Mouse (Mus musculus): Measurements from ENCODE around the gene Ednra. TPM values are rescaled to one million over a fixed set of nuclear protein-coding genes. Genes with fewer than 3 reads are reported as not detected.
"Not testable (repeated sequence)": the region's sequence is repeated elsewhere in the genome, so short reads cannot be mapped to it uniquely, and the experiment has no call there.

Gene Ednra
- polyA plus RNA-seq, 1 experiment from 2014 or later: 2.5 TPM

GRCm38 (mm10) chr8:77718933-77719332 lies 5.3 kb downstream of the Ednra start:
- no peak for DNase-seq (ENCODE audit: low spot score)

- DNase-seq (ENCODE audit: low spot score): no peak
Measured at GRCm38 (mm10) chr8:77717036-77717435, 7.2 kb downstream of the Ednra start.

- DNase-seq (ENCODE audit: low spot score): no peak
Measured at GRCm38 (mm10) chr8:77714455-77714854, 9.8 kb downstream of the Ednra start.

GRCm38 (mm10) chr8:77713688-77714087 lies 10.6 kb downstream of the Ednra start:
- DNase-seq (ENCODE audit: low spot score): peak; percentile 26

- DNase-seq (ENCODE audit: low spot score): no peak
Measured at GRCm38 (mm10) chr8:77704768-77705167, 19.5 kb downstream of the Ednra start.

- no peak for DNase-seq (ENCODE audit: low spot score)
Measured at GRCm38 (mm10) chr8:77698028-77698427, 26.2 kb downstream of the Ednra start.

- DNase-seq (ENCODE audit: low spot score): no peak
Measured at GRCm38 (mm10) chr8:77696182-77696581, 28.1 kb downstream of the Ednra start.

- no peak for DNase-seq (ENCODE audit: low spot score)
Measured at GRCm38 (mm10) chr8:77695486-77696058, 28.7 kb downstream of the Ednra start.

- no peak for DNase-seq (ENCODE audit: low spot score)
Measured at GRCm38 (mm10) chr8:77695070-77695469, 29.2 kb downstream of the Ednra start.

- DNase-seq (ENCODE audit: low spot score): no peak
Measured at GRCm38 (mm10) chr8:77694588-77694987, 29.7 kb downstream of the Ednra start.

GRCm38 (mm10) chr8:77689421-77690059 lies 34.7 kb downstream of the Ednra start:
- DNase-seq (ENCODE audit: low spot score): not testable (repeated sequence)

- DNase-seq (ENCODE audit: low spot score): no peak
Measured at GRCm38 (mm10) chr8:77688978-77689377, 35.3 kb downstream of the Ednra start.

- no peak for DNase-seq (ENCODE audit: low spot score)
Measured at GRCm38 (mm10) chr8:77684372-77684771, 39.9 kb downstream of the Ednra start.

GRCm38 (mm10) chr8:77683356-77684106 lies 40.7 kb downstream of the Ednra start:
- no peak for DNase-seq (ENCODE audit: low spot score)

GRCm38 (mm10) chr8:77682008-77682934 lies 42.0 kb downstream of the Ednra start:
- no peak for DNase-seq (ENCODE audit: low spot score)

GRCm38 (mm10) chr8:77672036-77672435 lies 52.2 kb downstream of the Ednra start:
- no peak for DNase-seq (ENCODE audit: low spot score)

- no peak for DNase-seq (ENCODE audit: low spot score)
Measured at GRCm38 (mm10) chr8:77670612-77671363, 53.5 kb downstream of the Ednra start.

- DNase-seq (ENCODE audit: low spot score): no peak
Measured at GRCm38 (mm10) chr8:77667916-77668315, 56.3 kb downstream of the Ednra start.

GRCm38 (mm10) chr8:77664901-77665300 lies 59.4 kb downstream of the Ednra start:
- no peak for DNase-seq (ENCODE audit: low spot score)

- no peak for DNase-seq (ENCODE audit: low spot score)
Measured at GRCm38 (mm10) chr8:77659534-77660080, 64.7 kb downstream of the Ednra start.

Data from thymus, postnatal 0 days (tissue).